Mouse (Mus musculus) cerebellum, adult 2 months (tissue): ENCODE measurements around the gene Cnpy4. TPM values are rescaled to one million over a fixed set of nuclear protein-coding genes. Genes with fewer than 3 reads are reported as not detected.

Source experiments
- DNase-seq, 2 experiments: peaks; one replicate each; pipeline ENCODE4 v3.0.0; 2021
- H3K27ac ChIP-seq: fragments of 200-500 bp; 2 replicates; pipeline ENCODE4 v1.5.1; 2012; ENCODE audit warnings: low read length, control low read depth, inconsistent platforms; ENCODE audit not compliant: insufficient read depth
- H3K27me3 ChIP-seq: fragments of 200-500 bp; 2 replicates; pipeline ENCODE4 v1.6.1; 2012; ENCODE audit warnings: inconsistent platforms, mild to moderate bottlenecking, low read length, moderate library complexity; ENCODE audit not compliant: control insufficient read depth, insufficient read depth
- H3K4me1 ChIP-seq: fragments of 200-500 bp; 2 replicates; pipeline ENCODE4 v1.6.1; 2011; ENCODE audit warnings: low read length; ENCODE audit not compliant: control insufficient read depth, insufficient read depth
- H3K4me3 ChIP-seq: fragments of 200-500 bp; replicated peaks from 2 replicates; pipeline ENCODE3; 2011; ENCODE audit warnings: mild to moderate bottlenecking, low read depth, low read length, control low read depth; ENCODE audit not compliant: insufficient read depth
- CTCF ChIP-seq: fragments of 200-500 bp; IDR thresholded peaks from 2 replicates; pipeline ENCODE4 v1.5.1; 2011; ENCODE audit warnings: low read depth, mild to moderate bottlenecking, control low read depth, low read length, moderate library complexity, borderline replicate concordance; ENCODE audit not compliant: insufficient read depth
- POLR2A ChIP-seq: fragments of 200-500 bp; IDR thresholded peaks from 2 replicates; pipeline ENCODE4 v1.6.1; 2011; ENCODE audit warnings: low read length, control low read depth, borderline replicate concordance; ENCODE audit not compliant: insufficient read depth
- WGBS: fragments of 180-500 bp; shearing (Covaris S2); methylation state at CpG from one replicate; pipeline ENCODE4 v1.1.7; 2018; 5-methylcytosine and 5-hydroxymethylcytosine counted together
- polyA plus RNA-seq: library from polyadenylated mRNA; depleted of rRNA; stranded (reverse); fragments of >200 nt; gene quantifications from 2 replicates; pipeline ENCODE4 v1.2.3, GENCODE M21; 2012

The Cnpy4 gene
- polyA plus RNA-seq, 1 experiment = 18.3 TPM

- 0 out of 2 replicates have a peak, but pooled peaks cover 5% of the 10 kb centered on the region for H3K4me1 ChIP-seq
- TF ChIP-seq POLR2A (no peak), CTCF (no peak)
Measured at GRCm38 (mm10) chr5:138163046-138163445, 24.2 kb upstream of the Cnpy4 start.

GRCm38 (mm10) chr5:138163610-138164009 is 23.7 kb upstream of the Cnpy4 start:
- Histone ChIP-seq H3K4me3 (no peak overlapping the region), H3K4me1 (0 out of 2 replicates have a peak, but pooled peaks cover 5% of the 10 kb centered on the region), H3K27me3 (no peaks in the 10 kb centered on the region), H3K27ac (no peak overlapping the region)
- 46% methylated on average over 10 of the region's 10 CpGs for WGBS
- DNase-seq = no peak
- TF ChIP-seq POLR2A (no peak), CTCF (no peak)

More at GRCm38 (mm10) chr5:138163046-138163445, 24.2 kb upstream of the Cnpy4 start:
- no peaks in the 10 kb centered on the region for H3K27me3 ChIP-seq
- no peak overlapping the region for H3K27ac ChIP-seq
- no peak for DNase-seq
- H3K4me3 ChIP-seq = no peak overlapping the region
- 64% methylated on average over 6 of the region's 6 CpGs for WGBS

GRCm38 (mm10) chr5:138165594-138165993 is 21.7 kb upstream of the Cnpy4 start:
- Histone ChIP-seq H3K27ac (no peak overlapping the region), H3K4me3 (no peak overlapping the region), H3K27me3 (no peaks in the 10 kb centered on the region), H3K4me1 (0 out of 2 replicates have a peak, but pooled peaks cover 5% of the 10 kb centered on the region)
- whole genome bisulfite sequencing = 73% methylated on average over 8 of the region's 8 CpGs
- TF ChIP-seq CTCF (no peak), POLR2A (no peak)
- DNase-seq = no peak

GRCm38 (mm10) chr5:138170936-138171561 is 16.2 kb upstream of the Cnpy4 start:
- Histone ChIP-seq H3K4me1 (no peaks in the 10 kb centered on the region; the same call in 1 of the 2 replicates), H3K27me3 (no peaks in the 10 kb centered on the region), H3K4me3 (peak overlapping the region; percentile 79), H3K27ac (no peak overlapping the region)
- DNase-seq = peak; percentile 97 to 98
- under 1% methylated on average over 47 of the region's 47 CpGs for WGBS
- TF ChIP-seq CTCF (no peak), POLR2A (peak; percentile 31; the same call in 1 of the 2 replicates)

- Histone ChIP-seq H3K27me3 (no peaks in the 10 kb centered on the region), H3K4me3 (peak within 1 kb of the TSS; percentile 79), H3K27ac (peak within 1 kb of the TSS; percentile 22; the same call in 1 of the 2 replicates), H3K4me1 (no peaks in the 10 kb centered on the region; the same call in 1 of the 2 replicates)
- under 1% methylated on average over 54 of the region's 54 CpGs for WGBS
- DNase-seq = peak; percentile 99
- TF ChIP-seq POLR2A (no peak; the same call in 1 of the 2 replicates), CTCF (no peak)
Measured at GRCm38 (mm10) chr5:138171695-138172491, 15.4 kb upstream of the Cnpy4 start, which contains the start of the genes Ap4m1 and Mcm7. Gene Ap4m1 (plus strand): TSS chr5:138172002. Gene Mcm7 (minus strand): TSS chr5:138172422.

GRCm38 (mm10) chr5:138173217-138173616 is 14.1 kb upstream of the Cnpy4 start:
- WGBS = 71% methylated on average over 3 of the region's 3 CpGs
- no peak overlapping the region for H3K27ac ChIP-seq
- no peaks in the 10 kb centered on the region; the same call in 1 of the 2 replicates for H3K4me1 ChIP-seq
- no peak for DNase-seq
- no peak overlapping the region for H3K4me3 ChIP-seq
- no peaks in the 10 kb centered on the region for H3K27me3 ChIP-seq
- TF ChIP-seq CTCF (no peak), POLR2A (no peak)

GRCm38 (mm10) chr5:138187661-138188306 is 499 bp downstream of the Cnpy4 start:
- Histone ChIP-seq H3K4me1 (no peaks in the 10 kb centered on the region), H3K27me3 (no peaks in the 10 kb centered on the region), H3K4me3 (peak overlapping the region; percentile 98), H3K27ac (peak overlapping the region; percentile 74)
- peak; percentile 76 to 88 for DNase-seq
- WGBS = 0% methylated on average over 10 of the region's 10 CpGs
- no peak for TF ChIP-seq CTCF
- no peak for TF ChIP-seq POLR2A
